Mouse (Mus musculus) liver, embryonic 11.5 days (tissue): ENCODE data around the gene Nos1ap. TPM values are rescaled to one million over a fixed set of nuclear protein-coding genes. Genes with fewer than 3 reads are reported as not detected.

Source experiments
- ATAC-seq: fragments of 200-750 bp; cut with Nextera tagmentation; replicated peaks from 2 replicates; pipeline ENCODE4 v1.8.0; 2017; ENCODE audit warnings: moderate number of reproducible peaks, mild to moderate bottlenecking, moderate TSS enrichment, moderate library complexity; ENCODE audit not compliant: low FRiP score
- DNase-seq: peaks from one replicate; pipeline ENCODE4 v3.0.0-alpha.2; 2017; ENCODE audit warnings: low spot score
- H3K27ac ChIP-seq: fragments of 300-500 bp; sonication (generic); 2 replicates; pipeline ENCODE4 v1.5.1; 2014; ENCODE audit warnings: mild to moderate bottlenecking, low read depth, low read length, control low read depth
- H3K27me3 ChIP-seq: fragments of 300-500 bp; sonication (generic); replicated peaks from 2 replicates; pipeline ENCODE4 v1.6.1; 2014; ENCODE audit warnings: low read length, mixed read lengths; ENCODE audit not compliant: control insufficient read depth, insufficient read depth
- H3K36me3 ChIP-seq: fragments of 300-500 bp; sonication (generic); 2 replicates; pipeline ENCODE4 v1.6.1; 2014; ENCODE audit warnings: mild to moderate bottlenecking, low read length, moderate library complexity, mixed read lengths; ENCODE audit not compliant: control insufficient read depth, insufficient read depth
- H3K4me1 ChIP-seq: fragments of 300-500 bp; sonication (generic); replicated peaks from 2 replicates; pipeline ENCODE4 v1.6.1; 2014; ENCODE audit warnings: low read length, mixed read lengths; ENCODE audit not compliant: control insufficient read depth, insufficient read depth
- H3K4me2 ChIP-seq: fragments of 300-500 bp; sonication (generic); 2 replicates; pipeline ENCODE4 v1.6.1; 2014; ENCODE audit warnings: mild to moderate bottlenecking, control low read depth, moderate library complexity
- H3K4me3 ChIP-seq: fragments of 300-500 bp; sonication (generic); 2 replicates; pipeline ENCODE4 v1.5.1; 2014; ENCODE audit warnings: low read depth, low read length, control low read depth
- H3K9ac ChIP-seq: fragments of 300-500 bp; sonication (generic); 2 replicates; pipeline ENCODE4 v1.6.1; 2014; ENCODE audit warnings: low read depth, low read length, control low read depth
- H3K9me3 ChIP-seq: fragments of 300-500 bp; sonication (generic); 2 replicates; pipeline ENCODE4 v1.6.1; 2016; ENCODE audit warnings: low read length, inconsistent platforms, mixed read lengths; ENCODE audit not compliant: control insufficient read depth
- whole genome bisulfite sequencing: fragments of 180-500 bp; shearing (Covaris S2); extraction: QIAGEN DNeasy Blood & Tissue Kit; methylation state at CpG from one replicate; pipeline ENCODE4 v1.1.7; 2014; 5-methylcytosine and 5-hydroxymethylcytosine counted together
- polyA plus RNA-seq: library from polyadenylated mRNA; unstranded; fragments of >200 nt; fragmentation: Nextera tagmentation; extraction: Ambion mirVana; gene quantifications from 2 replicates; pipeline ENCODE4 v1.2.1, GENCODE M21; 2014

The Nos1ap gene
- polyA plus RNA-seq, 1 experiment from 2014 or later, result 8.8 TPM

DNA sequence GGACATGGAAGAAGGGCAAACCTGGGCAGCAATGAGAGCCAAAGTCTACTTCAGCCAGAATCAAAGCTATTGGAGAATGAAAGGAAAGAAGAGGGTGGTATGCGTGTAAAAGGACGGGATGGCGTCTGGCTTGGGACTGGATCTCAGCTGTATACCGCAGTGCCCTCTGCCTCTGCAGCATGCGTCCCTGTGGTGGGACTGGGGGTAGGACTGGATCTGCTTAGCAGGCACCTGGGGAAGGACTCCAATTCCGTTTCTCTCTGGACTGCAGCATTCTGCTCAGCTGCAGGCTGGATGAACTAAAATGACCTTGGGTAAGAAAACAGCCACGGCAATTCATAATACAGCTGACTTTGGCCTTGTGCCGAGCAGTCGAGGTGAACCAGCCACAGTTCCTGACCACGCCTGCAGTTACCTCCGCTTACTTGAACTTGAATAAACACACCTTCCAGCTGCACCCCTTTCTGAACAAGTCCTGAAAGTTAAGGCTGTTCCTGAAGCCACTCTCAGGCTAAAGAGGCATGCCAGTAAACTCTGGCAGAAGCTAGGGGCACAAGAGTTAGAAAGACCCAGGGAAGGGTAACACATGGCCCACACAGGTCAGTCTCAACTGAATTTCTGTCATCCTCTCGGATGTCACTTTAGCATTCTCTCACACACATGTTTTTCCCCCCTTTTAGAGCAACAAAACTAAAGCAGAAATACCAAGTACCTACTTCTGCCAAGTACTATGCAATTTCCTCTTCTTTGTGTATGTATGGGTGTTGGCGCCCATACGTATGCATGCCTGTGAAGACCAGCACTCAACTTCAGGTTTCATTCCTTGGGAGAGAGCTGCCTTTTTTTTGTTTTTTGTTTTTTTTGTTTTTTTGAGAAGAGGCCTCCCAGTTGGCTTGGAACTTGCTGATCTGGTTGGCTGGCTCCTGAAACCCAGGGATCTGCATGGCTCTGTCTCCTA, 196.6 kb downstream of the Nos1ap start:
- no peaks in the 10 kb centered on the region for H3K4me1 ChIP-seq
- H3K27ac ChIP-seq, result no peak overlapping the region
- DNase-seq, result no peak
- H3K27me3 ChIP-seq, result no peaks in the 10 kb centered on the region
- WGBS, result 78% methylated on average over 14 of the region's 14 CpGs
- no peak overlapping the region for H3K4me3 ChIP-seq
- H3K36me3 ChIP-seq, result no peaks in the 10 kb centered on the region
- no peak overlapping the region for H3K9ac ChIP-seq
- H3K4me2 ChIP-seq, result no peak overlapping the region
- ATAC-seq, result no peak
- H3K9me3 ChIP-seq, result no peaks in the 10 kb centered on the region

DNA sequence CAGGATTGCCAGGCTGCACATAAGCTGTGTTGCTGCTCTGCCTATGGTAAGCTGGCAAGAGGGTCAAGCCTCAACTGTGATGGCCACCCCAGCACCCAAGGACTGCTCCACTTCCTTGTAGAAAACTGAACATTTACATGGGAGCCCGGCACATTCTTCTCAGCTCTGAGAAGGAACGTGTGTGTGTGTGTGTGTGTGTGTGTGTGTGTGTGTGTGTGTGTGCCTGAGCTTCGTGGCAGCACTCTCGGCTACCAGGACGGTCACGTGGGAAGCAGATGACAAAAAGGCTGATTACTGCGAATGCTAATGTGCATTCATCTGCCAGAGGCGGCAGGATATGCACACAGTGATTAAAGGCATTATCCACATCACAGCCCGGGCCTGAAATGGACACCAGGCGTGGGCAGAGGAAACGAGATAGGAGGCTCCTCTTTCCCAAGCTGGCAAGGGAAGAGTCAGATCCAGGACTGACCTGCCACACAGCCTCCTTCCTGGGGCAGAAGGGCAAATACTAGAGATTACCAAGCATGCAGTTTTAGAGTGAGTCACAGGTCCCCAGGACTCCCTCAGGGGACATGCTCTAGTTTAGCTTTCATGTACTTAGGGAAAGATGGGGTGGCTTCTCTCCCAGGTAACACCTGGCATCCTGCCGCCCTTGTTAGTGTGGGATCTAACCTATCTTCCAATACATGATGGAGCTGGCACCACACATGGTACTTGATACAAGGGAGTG, 202.3 kb downstream of the Nos1ap start:
- Histone ChIP-seq H3K27me3 (no peaks in the 10 kb centered on the region), H3K9me3 (no peaks in the 10 kb centered on the region), H3K4me3 (no peak overlapping the region), H3K36me3 (no peaks in the 10 kb centered on the region), H3K9ac (no peak overlapping the region), H3K27ac (no peak overlapping the region), H3K4me2 (no peak overlapping the region), H3K4me1 (no peaks in the 10 kb centered on the region)
- DNase-seq, result no peak
- 49% methylated on average over 12 of the region's 12 CpGs for WGBS
- no peak for ATAC-seq

DNA sequence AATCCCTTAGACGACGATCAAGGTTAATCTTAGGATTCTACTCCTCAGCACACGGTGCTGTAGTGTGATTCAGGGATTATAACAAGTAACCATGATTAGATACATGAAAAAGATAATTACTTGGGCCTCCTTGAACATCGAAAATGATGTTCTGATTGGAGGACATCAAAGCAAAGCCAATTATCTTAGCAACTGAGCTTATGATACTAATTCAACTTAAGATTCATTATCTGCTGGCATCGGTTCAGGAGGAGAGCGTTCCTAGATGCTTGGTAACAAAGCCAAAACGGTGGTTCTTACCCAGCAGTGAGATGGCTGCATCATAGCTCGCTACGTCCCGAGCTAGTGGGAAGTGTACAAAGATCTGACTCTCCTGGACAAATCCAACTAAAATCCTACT, 204.2 kb downstream of the Nos1ap start:
- no peak overlapping the region for H3K9ac ChIP-seq
- no peaks in the 10 kb centered on the region for H3K36me3 ChIP-seq
- DNase-seq, result no peak
- WGBS, result 83% methylated on average over 10 of the region's 10 CpGs
- no peaks in the 10 kb centered on the region for H3K4me1 ChIP-seq
- no peaks in the 10 kb centered on the region for H3K9me3 ChIP-seq
- H3K4me3 ChIP-seq, result no peak overlapping the region
- H3K4me2 ChIP-seq, result no peak overlapping the region
- no peak for ATAC-seq
- H3K27ac ChIP-seq, result no peak overlapping the region
- H3K27me3 ChIP-seq, result no peaks in the 10 kb centered on the region

DNA sequence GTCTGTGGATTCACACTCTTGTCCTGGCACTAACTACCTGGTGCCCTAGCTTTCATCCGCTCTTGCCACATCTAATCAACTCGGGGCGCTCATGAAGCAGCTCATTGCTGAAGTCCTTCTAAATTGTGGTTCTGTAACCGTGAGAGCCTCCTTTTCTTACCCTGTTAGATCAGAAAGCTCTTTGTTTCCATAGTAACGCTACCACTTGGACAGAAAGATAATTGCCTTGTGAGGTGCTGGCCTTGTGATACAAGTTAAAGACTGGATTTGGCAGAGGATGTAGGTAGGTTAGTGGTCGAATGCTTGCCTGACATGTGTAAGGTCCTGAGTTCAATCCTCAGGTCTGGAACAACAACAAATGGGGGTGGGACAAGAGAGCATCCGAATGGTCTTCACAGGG, 206.1 kb downstream of the Nos1ap start:
- Histone ChIP-seq H3K4me2 (no peak overlapping the region), H3K36me3 (no peaks in the 10 kb centered on the region), H3K4me3 (no peak overlapping the region), H3K27ac (no peak overlapping the region), H3K27me3 (no peaks in the 10 kb centered on the region), H3K4me1 (no peaks in the 10 kb centered on the region), H3K9ac (no peak overlapping the region), H3K9me3 (no peaks in the 10 kb centered on the region)
- ATAC-seq (no peak), DNase-seq (no peak)
- WGBS, result 87% methylated on average over 7 of the region's 7 CpGs

DNA sequence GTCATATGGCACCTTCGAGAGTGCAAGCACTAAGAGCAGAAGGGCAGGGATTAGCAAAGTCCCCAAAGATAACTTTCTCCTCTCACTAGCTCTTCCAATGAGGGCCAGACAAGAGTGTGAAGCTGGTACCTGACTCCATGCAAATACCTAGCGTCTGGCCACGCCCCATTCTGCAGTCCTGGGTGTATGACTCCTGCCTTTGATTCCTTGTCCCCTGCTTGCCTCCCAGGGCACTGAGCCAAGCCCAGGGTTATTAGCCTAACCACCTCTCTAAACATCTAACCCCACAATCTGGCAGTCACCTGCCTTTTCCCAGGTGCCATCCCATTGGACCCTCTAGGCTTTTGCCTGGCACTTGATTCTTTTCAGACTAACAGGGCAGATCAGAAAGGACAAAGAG, 208.2 kb downstream of the Nos1ap start:
- no peak overlapping the region for H3K9ac ChIP-seq
- no peak for DNase-seq
- H3K27me3 ChIP-seq, result no peaks in the 10 kb centered on the region
- no peaks in the 10 kb centered on the region for H3K36me3 ChIP-seq
- no peaks in the 10 kb centered on the region for H3K9me3 ChIP-seq
- no peak overlapping the region for H3K27ac ChIP-seq
- no peak for ATAC-seq
- no peak overlapping the region for H3K4me2 ChIP-seq
- H3K4me1 ChIP-seq, result no peaks in the 10 kb centered on the region
- no peak overlapping the region for H3K4me3 ChIP-seq
- 26% methylated on average over 3 of the region's 3 CpGs for WGBS

DNA sequence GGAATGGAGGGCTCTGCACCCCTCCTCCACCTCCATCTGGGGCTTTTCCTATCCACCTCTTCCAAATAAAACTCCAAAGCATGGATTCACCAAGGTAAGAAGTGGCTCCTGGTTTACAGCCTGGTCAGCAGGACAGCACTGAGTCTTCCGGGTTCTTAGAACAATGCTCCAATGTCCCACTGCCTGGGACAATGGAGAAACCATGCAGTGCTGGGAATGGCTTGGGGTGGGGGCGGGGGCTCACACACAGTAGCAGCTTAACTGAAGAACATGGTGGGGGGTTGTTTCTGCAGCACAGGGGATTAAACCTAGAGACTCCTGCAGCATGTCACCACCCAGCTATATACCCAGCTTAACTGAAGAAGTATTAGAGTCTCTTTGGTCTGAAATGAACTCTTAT, 209.2 kb downstream of the Nos1ap start:
- H3K9ac ChIP-seq, result no peak overlapping the region
- WGBS, result 41% methylated on average over 2 of the region's 2 CpGs
- no peaks in the 10 kb centered on the region for H3K36me3 ChIP-seq
- no peak for DNase-seq
- H3K27me3 ChIP-seq, result no peaks in the 10 kb centered on the region
- H3K27ac ChIP-seq, result no peak overlapping the region
- H3K9me3 ChIP-seq, result no peaks in the 10 kb centered on the region
- H3K4me3 ChIP-seq, result no peak overlapping the region
- no peak overlapping the region for H3K4me2 ChIP-seq
- H3K4me1 ChIP-seq, result no peaks in the 10 kb centered on the region
- ATAC-seq, result no peak

DNA sequence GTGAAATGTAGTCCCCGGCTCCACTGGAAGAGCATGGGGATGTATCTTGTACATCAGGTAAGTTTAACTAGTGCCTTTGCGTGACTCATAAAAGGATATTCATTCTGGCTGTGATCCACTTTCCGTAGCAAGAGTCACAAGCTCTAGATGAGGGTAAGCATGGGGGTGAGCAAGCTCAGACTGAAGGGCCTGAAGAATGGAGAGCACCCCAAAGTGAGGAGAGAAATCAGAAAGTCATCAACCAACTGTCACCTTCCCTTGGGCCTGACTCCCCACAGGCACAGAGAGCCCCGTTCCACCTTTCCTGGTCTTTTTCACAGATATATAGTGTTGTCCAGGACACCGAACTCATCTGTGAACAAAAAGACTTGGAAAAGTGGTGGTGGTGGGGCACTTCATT, 213.9 kb downstream of the Nos1ap start:
- whole genome bisulfite sequencing, result 92% methylated on average over 5 of the region's 5 CpGs
- H3K4me2 ChIP-seq, result no peak overlapping the region
- no peak for DNase-seq
- H3K4me3 ChIP-seq, result no peak overlapping the region
- H3K9ac ChIP-seq, result no peak overlapping the region
- no peak overlapping the region for H3K27ac ChIP-seq
- H3K27me3 ChIP-seq, result no peaks in the 10 kb centered on the region
- no peaks in the 10 kb centered on the region for H3K9me3 ChIP-seq
- ATAC-seq, result no peak
- H3K36me3 ChIP-seq, result no peaks in the 10 kb centered on the region
- no peaks in the 10 kb centered on the region for H3K4me1 ChIP-seq

DNA sequence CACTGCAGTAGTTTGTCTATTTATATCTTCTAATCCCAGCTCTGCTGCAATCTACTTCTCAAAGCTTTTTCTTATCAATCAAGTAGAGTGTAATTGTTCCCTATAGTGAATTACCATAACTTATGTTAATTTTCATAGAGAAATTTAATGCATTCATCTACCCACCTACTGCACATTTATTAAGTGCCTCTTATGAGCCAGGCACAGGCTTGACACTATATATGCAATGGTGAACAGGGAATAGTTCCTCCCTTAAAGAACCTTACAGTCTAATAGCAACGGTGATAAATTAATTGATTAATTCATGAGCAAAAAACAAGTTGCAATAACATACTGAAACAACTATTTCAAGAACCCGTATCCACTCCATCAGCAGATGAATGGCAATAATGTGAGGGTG, 215.9 kb downstream of the Nos1ap start:
- H3K9ac ChIP-seq, result no peak overlapping the region
- no peaks in the 10 kb centered on the region for H3K36me3 ChIP-seq
- H3K4me2 ChIP-seq, result no peak overlapping the region
- no peak overlapping the region for H3K4me3 ChIP-seq
- no peaks in the 10 kb centered on the region for H3K4me1 ChIP-seq
- ATAC-seq (no peak), DNase-seq (no peak)
- 90% methylated on average over 2 of the region's 2 CpGs for WGBS
- H3K9me3 ChIP-seq, result no peaks in the 10 kb centered on the region
- no peaks in the 10 kb centered on the region for H3K27me3 ChIP-seq
- no peak overlapping the region for H3K27ac ChIP-seq
